Mouse (Mus musculus): ENCODE data around the gene Rasgef1b. TPM values are rescaled to one million over a fixed set of nuclear protein-coding genes. Genes with fewer than 3 reads are reported as not detected.

The Rasgef1b gene
- polyA plus RNA-seq, 1 experiment from 2014 or later = 33.1 TPM

DNA sequence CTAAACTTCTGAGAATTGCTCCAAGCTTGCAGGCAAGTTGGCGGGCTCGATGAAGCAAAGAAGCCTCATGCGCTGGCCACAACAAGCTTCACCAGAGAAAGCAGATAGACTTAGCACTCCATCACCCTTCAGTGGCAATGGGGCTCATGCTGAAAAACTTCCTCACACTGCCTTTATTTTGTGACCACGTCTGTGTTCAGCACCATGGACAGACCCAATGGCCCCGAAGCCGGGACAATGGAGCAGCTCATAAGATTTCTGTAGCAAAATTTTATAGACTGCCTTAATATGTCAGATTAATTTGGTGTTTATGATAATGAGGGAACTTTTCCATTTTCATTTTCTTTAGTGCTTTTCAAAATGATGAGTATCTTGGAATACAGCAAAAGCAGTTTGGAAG, 21.6 kb downstream of the Rasgef1b start:
- Histone ChIP-seq H3K4me1 (replicated peaks) (no peaks in the 10 kb centered on the region), H3K9ac (no peak overlapping the region), H3K4me3 (no peak overlapping the region), H3K4me2 (no peak overlapping the region), H3K27ac (no peak overlapping the region), H3K36me3 (no peaks in the 10 kb centered on the region), H3K9me3 (replicated peaks) (no peaks in the 10 kb centered on the region), H3K27me3 (no peaks in the 10 kb centered on the region)
- no peak for ATAC-seq (replicated peaks; ENCODE audit: insufficient number of reproducible peaks, insufficient read depth, low FRiP score, low read depth)
- WGBS = 31% methylated on average over 6 of the region's 6 CpGs

- WGBS = 82% methylated on average over 5 of the region's 5 CpGs
- Histone ChIP-seq H3K27ac (no peak overlapping the region), H3K4me2 (no peak overlapping the region), H3K9ac (no peak overlapping the region), H3K36me3 (no peaks in the 10 kb centered on the region), H3K9me3 (replicated peaks) (no peaks in the 10 kb centered on the region), H3K4me3 (no peak overlapping the region), H3K27me3 (no peaks in the 10 kb centered on the region), H3K4me1 (replicated peaks) (no peaks in the 10 kb centered on the region)
- ATAC-seq (replicated peaks; ENCODE audit: insufficient number of reproducible peaks, insufficient read depth, low FRiP score, low read depth) = no peak
Measured at GRCm38 (mm10) chr5:99701811-99702210, 27.1 kb downstream of the Rasgef1b start.

DNA sequence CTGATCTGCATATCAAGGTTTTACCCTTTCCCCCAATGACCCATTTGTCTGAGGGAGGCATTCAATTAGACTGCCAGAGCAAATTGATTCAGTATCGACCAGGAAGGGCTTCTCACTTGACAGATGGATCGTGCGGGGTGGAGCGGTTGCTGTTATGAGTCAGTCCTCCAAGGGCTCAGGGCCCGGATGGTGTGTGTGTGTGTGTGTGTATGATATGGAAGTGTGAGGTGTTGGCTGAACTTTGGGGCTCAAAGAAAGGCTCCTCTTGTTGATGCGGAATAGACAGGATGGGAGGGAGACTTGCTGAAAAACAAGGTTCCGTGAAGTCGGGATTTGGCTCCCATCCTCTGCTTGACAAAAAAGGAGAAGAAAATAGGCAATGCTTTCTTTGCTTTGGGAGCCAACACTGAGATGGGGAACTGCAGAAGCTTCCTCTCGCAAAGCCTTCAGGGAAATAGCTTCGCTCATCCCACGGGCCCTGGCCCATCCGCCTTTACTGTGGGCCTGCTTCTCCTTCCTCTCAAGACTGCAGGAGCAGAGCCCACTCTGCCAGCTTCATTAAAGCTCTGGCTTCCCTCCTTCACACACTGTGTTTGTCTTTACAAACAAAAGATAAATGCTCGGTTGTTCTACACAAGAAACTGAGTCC, 34.0 kb downstream of the Rasgef1b start:
- no peak for ATAC-seq (replicated peaks; ENCODE audit: insufficient number of reproducible peaks, insufficient read depth, low FRiP score, low read depth)
- no peaks in the 10 kb centered on the region for H3K36me3 ChIP-seq
- no peaks in the 10 kb centered on the region for H3K9me3 ChIP-seq (replicated peaks)
- 0 out of 2 replicates have a peak, but pooled peaks cover 2% of the 10 kb centered on the region for H3K27me3 ChIP-seq
- H3K9ac ChIP-seq = no peak overlapping the region
- H3K4me3 ChIP-seq = no peak overlapping the region
- H3K27ac ChIP-seq = no peak overlapping the region
- 71% methylated on average over 13 of the region's 13 CpGs for WGBS
- H3K4me1 ChIP-seq (replicated peaks) = peaks cover 5% of the 10 kb centered on the region
- H3K4me2 ChIP-seq = no peak overlapping the region

DNA sequence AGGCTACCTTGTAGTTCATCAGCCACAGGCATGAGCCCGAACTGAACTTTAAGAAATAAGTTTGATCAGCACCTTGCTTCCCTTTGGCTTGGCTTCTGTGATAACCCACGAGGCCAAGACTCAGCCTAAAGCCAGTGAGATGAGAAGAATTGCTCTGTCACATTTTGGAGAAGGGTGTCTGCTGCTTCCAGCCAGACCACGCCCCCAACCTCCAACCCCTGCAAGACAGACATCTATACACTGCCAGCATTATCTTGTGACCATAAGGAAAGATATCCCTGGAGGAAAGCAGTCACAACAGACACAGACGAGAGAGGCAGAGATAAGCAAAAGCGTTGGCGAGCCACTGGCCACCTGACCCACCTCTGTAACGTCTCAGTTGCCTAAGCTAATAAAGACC, 39.0 kb downstream of the Rasgef1b start:
- ATAC-seq (replicated peaks; ENCODE audit: insufficient number of reproducible peaks, insufficient read depth, low FRiP score, low read depth) = no peak
- Histone ChIP-seq H3K4me2 (no peak overlapping the region), H3K4me1 (replicated peaks) (peaks cover 6% of the 10 kb centered on the region), H3K9ac (no peak overlapping the region), H3K27me3 (0 out of 2 replicates have a peak, but pooled peaks cover 2% of the 10 kb centered on the region), H3K27ac (no peak overlapping the region), H3K36me3 (no peaks in the 10 kb centered on the region), H3K4me3 (no peak overlapping the region), H3K9me3 (replicated peaks) (no peaks in the 10 kb centered on the region)
- 15% methylated on average over 7 of the region's 7 CpGs for WGBS

DNA sequence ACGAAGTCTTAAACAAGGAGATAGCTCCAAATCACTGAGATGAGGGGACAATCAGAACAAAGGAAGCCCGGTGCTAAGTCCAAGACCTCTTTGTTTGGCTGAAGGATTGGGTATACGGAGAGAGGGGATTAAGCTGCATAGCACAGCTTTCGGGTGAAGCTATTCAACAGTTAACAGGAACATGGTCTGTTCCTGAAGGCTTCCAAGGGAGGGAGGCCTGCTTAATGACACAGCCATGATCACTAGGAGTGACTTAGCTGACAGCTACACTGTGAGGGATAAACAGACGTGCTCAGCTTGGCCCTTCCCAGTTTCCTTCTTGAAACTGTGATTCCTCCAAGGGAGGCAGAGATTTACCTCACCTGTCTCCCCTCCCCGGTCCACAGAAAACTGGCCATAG, 41.0 kb downstream of the Rasgef1b start:
- no peak overlapping the region for H3K4me2 ChIP-seq
- 54% methylated on average over 6 of the region's 6 CpGs for WGBS
- ATAC-seq (replicated peaks; ENCODE audit: insufficient number of reproducible peaks, insufficient read depth, low FRiP score, low read depth) = no peak
- H3K9ac ChIP-seq = no peak overlapping the region
- no peaks in the 10 kb centered on the region for H3K9me3 ChIP-seq (replicated peaks)
- 0 out of 2 replicates have a peak, but pooled peaks cover 2% of the 10 kb centered on the region for H3K27me3 ChIP-seq
- H3K36me3 ChIP-seq = no peaks in the 10 kb centered on the region
- peaks cover 6% of the 10 kb centered on the region for H3K4me1 ChIP-seq (replicated peaks)
- H3K27ac ChIP-seq = no peak overlapping the region
- H3K4me3 ChIP-seq = no peak overlapping the region

DNA sequence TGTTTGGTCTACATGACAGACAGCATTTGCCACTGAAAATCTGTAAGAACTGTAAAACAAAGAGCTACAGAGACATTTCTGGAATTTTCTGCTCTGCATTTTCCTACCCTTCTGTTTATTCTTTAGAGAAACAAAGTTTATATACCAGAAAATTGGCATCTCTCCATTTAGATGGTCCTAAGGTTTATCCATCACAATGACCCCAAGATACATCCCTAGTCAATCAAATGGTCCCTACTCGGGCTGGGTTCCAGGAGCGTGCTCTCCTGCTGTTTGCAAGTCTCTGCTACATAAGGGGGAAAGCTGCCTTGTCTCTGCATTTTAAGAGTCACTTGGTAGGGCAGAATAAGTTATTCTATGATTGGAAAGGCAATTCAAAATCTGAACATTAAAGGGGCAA, 44.8 kb downstream of the Rasgef1b start:
- Histone ChIP-seq H3K27ac (no peak overlapping the region), H3K9me3 (replicated peaks) (no peaks in the 10 kb centered on the region), H3K4me3 (no peak overlapping the region), H3K36me3 (no peaks in the 10 kb centered on the region), H3K4me1 (replicated peaks) (no peaks in the 10 kb centered on the region), H3K4me2 (no peak overlapping the region), H3K27me3 (no peaks in the 10 kb centered on the region), H3K9ac (no peak overlapping the region)
- WGBS = 52% methylated on average over 2 of the region's 2 CpGs
- no peak for ATAC-seq (replicated peaks; ENCODE audit: insufficient number of reproducible peaks, insufficient read depth, low FRiP score, low read depth)

DNA sequence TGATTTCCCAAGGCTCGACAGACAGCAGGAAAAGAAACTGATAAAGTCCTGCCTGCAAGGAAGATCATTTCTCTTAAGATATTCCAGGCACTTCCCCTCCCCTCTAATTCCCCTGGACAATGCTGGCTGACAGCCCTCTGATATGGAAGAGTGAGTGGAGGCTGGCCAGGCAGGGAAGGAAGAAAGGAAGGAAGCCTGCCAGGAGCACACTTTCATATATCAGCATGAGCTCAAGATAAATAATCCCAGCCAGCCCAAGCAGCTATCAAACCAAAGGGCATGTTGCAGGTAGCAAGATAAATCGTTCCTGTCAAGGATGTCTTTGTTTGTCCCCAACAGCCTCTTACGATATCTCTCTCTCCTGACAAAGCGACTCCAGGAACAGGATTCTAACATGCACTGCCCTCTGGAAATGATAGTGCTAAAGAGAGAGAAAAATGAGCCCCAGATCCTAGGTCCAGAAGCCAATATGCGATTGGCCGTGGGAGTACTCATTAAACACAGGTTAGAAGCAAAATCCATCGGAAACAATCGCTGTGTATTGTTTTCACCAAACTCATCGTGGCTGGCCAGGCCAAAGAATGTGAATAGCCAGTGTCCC, 58.8 kb downstream of the Rasgef1b start:
- H3K4me3 ChIP-seq = 0 out of 2 replicates have a peak overlapping the region, but pooled peaks have one; percentile 0
- no peaks in the 10 kb centered on the region for H3K36me3 ChIP-seq
- H3K27ac ChIP-seq = peak overlapping the region; percentile 57
- no peaks in the 10 kb centered on the region for H3K27me3 ChIP-seq
- no peaks in the 10 kb centered on the region for H3K9me3 ChIP-seq (replicated peaks)
- peak; percentile 86 for ATAC-seq (replicated peaks; ENCODE audit: insufficient number of reproducible peaks, insufficient read depth, low FRiP score, low read depth)
- H3K4me2 ChIP-seq = peak overlapping the region; percentile 34
- H3K9ac ChIP-seq = no peak overlapping the region
- H3K4me1 ChIP-seq (replicated peaks) = peaks cover 19% of the 10 kb centered on the region
- WGBS = 16% methylated on average over 9 of the region's 9 CpGs

DNA sequence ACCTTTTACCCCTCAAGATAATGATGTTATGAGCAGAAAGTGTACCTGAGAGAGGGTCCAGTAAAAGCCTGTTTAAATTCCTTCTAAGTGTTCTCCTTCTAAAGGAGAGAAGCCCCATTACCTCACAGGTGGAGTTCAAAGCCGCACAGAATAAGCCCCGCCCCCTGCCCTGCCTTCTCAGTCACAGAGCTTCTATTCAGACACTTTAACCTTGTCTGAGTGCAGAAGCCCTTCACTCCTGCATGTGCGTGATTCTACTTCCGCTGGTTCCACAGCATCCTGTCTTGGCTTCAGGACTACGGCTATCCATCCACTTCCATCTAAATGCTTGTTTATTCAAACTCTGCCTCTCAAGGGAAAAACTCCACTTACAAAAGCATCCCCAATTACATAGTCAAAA, 72.8 kb downstream of the Rasgef1b start:
- Histone ChIP-seq H3K27ac (no peak overlapping the region), H3K4me1 (replicated peaks) (no peaks in the 10 kb centered on the region), H3K4me3 (no peak overlapping the region), H3K9me3 (replicated peaks) (no peaks in the 10 kb centered on the region), H3K9ac (no peak overlapping the region), H3K4me2 (no peak overlapping the region), H3K36me3 (no peaks in the 10 kb centered on the region), H3K27me3 (no peaks in the 10 kb centered on the region)
- ATAC-seq (replicated peaks; ENCODE audit: insufficient number of reproducible peaks, insufficient read depth, low FRiP score, low read depth) = no peak
- WGBS = 54% methylated on average over 5 of the region's 5 CpGs

- Histone ChIP-seq H3K4me1 (replicated peaks) (peaks cover 9% of the 10 kb centered on the region), H3K9me3 (replicated peaks) (no peaks in the 10 kb centered on the region), H3K27ac (no peak overlapping the region), H3K9ac (no peak overlapping the region), H3K4me2 (no peak overlapping the region), H3K27me3 (0 out of 2 replicates have a peak, but pooled peaks cover 2% of the 10 kb centered on the region), H3K36me3 (no peaks in the 10 kb centered on the region), H3K4me3 (no peak overlapping the region)
- no peak for ATAC-seq (replicated peaks; ENCODE audit: insufficient number of reproducible peaks, insufficient read depth, low FRiP score, low read depth)
- 71% methylated on average over 10 of the region's 10 CpGs for WGBS
Measured at GRCm38 (mm10) chr5:99652931-99653330, 75.9 kb downstream of the Rasgef1b start.

- no peaks in the 10 kb centered on the region for H3K36me3 ChIP-seq
Measured at GRCm38 (mm10) chr5:99641407-99641806, 87.5 kb downstream of the Rasgef1b start.

DNA sequence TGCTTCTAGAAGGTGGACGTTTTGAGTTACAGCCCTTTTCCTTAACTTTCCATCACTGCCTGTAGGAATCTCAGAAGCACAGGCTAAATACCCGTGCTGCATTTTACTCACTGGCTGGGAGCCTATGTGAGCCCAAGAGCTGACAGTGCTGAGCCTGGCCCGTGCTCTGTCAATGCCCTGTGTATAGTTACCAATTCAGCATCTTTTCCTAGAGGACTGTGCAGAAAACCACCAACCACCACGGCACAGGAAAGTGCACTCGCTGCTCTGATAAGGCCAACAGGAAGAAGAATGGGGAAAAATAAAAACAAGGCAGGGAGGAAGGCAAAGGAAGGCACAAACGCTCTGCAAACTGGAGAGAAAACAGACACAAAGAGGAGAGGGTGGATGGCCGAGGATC, 92.3 kb downstream of the Rasgef1b start:
- Histone ChIP-seq H3K36me3 (no peaks in the 10 kb centered on the region), H3K4me2 (no peak overlapping the region), H3K9ac (no peak overlapping the region), H3K4me1 (replicated peaks) (peaks cover 19% of the 10 kb centered on the region), H3K4me3 (no peak overlapping the region), H3K27me3 (no peaks in the 10 kb centered on the region), H3K27ac (peak overlapping the region; percentile 47; the same call in 1 of the 2 replicates), H3K9me3 (replicated peaks) (no peaks in the 10 kb centered on the region)
- WGBS = 32% methylated on average over 7 of the region's 7 CpGs
- ATAC-seq (replicated peaks; ENCODE audit: insufficient number of reproducible peaks, insufficient read depth, low FRiP score, low read depth) = no peak

More at GRCm38 (mm10) chr5:99641407-99641806, 87.5 kb downstream of the Rasgef1b start:
- no peak for ATAC-seq (replicated peaks; ENCODE audit: insufficient number of reproducible peaks, insufficient read depth, low FRiP score, low read depth)
- no peak overlapping the region for H3K4me2 ChIP-seq
- 83% methylated on average over 6 of the region's 6 CpGs for WGBS
- no peaks in the 10 kb centered on the region for H3K27me3 ChIP-seq
- H3K9ac ChIP-seq = no peak overlapping the region
- no peaks in the 10 kb centered on the region for H3K4me1 ChIP-seq (replicated peaks)
- H3K27ac ChIP-seq = no peak overlapping the region
- H3K4me3 ChIP-seq = no peak overlapping the region
- no peaks in the 10 kb centered on the region for H3K9me3 ChIP-seq (replicated peaks)
